Mouse (Mus musculus) limb, embryonic 11.5 days (tissue): ENCODE measurements around the gene Aatk. TPM values are rescaled to one million over a fixed set of nuclear protein-coding genes. Genes with fewer than 3 reads are reported as not detected.

Source experiments
- ATAC-seq: fragments of 200-750 bp; cut with Nextera tagmentation; 2 replicates; pipeline ENCODE4 v1.8.0; 2017; ENCODE audit warnings: low read depth; ENCODE audit not compliant: insufficient number of reproducible peaks, low FRiP score, low TSS enrichment
- DNase-seq: peaks from one replicate; pipeline ENCODE4 v3.0.0-alpha.2; 2015; ENCODE audit warnings: low spot score
- H3K27ac ChIP-seq: fragments of 300-500 bp; sonication (generic); replicated peaks from 2 replicates; pipeline ENCODE4 v1.5.1; 2014; ENCODE audit warnings: low read depth, mild to moderate bottlenecking, low read length
- H3K27me3 ChIP-seq: fragments of 300-500 bp; sonication (generic); 2 replicates; pipeline ENCODE4 v1.6.1; 2014; ENCODE audit warnings: mild to moderate bottlenecking, low read length, mixed read lengths; ENCODE audit not compliant: control insufficient read depth, insufficient read depth
- H3K36me3 ChIP-seq: fragments of 300-500 bp; sonication (generic); 2 replicates; pipeline ENCODE4 v1.6.1; 2014; ENCODE audit warnings: mild to moderate bottlenecking, low read length, moderate library complexity, mixed read lengths; ENCODE audit not compliant: control insufficient read depth, insufficient read depth
- H3K4me1 ChIP-seq: fragments of 300-500 bp; sonication (generic); 2 replicates; pipeline ENCODE4 v1.6.1; 2014; ENCODE audit warnings: low read length, mixed read lengths; ENCODE audit not compliant: control insufficient read depth, insufficient read depth
- H3K4me2 ChIP-seq: fragments of 300-500 bp; sonication (generic); 2 replicates; pipeline ENCODE4 v1.6.1; 2014; ENCODE audit warnings: low read depth, mild to moderate bottlenecking, moderate library complexity; ENCODE audit not compliant: severe bottlenecking
- H3K4me3 ChIP-seq: fragments of 300-500 bp; sonication (generic); 2 replicates; pipeline ENCODE4 v1.5.1; 2014; ENCODE audit warnings: low read depth, low read length
- H3K9ac ChIP-seq: fragments of 300-500 bp; sonication (generic); 2 replicates; pipeline ENCODE4 v1.6.1; 2014; ENCODE audit warnings: mild to moderate bottlenecking, low read length
- H3K9me3 ChIP-seq: fragments of 300-500 bp; sonication (generic); 2 replicates; pipeline ENCODE4 v1.6.1; 2016; ENCODE audit warnings: low read length; ENCODE audit not compliant: control insufficient read depth
- WGBS: fragments of 180-500 bp; shearing (Covaris S2); extraction: QIAGEN DNeasy Blood & Tissue Kit; methylation state at CpG from one replicate; pipeline ENCODE4 v1.1.7; 2014; 5-methylcytosine and 5-hydroxymethylcytosine counted together
- polyA plus RNA-seq: library from polyadenylated mRNA; unstranded; fragments of >200 nt; fragmentation: Nextera tagmentation; extraction: Ambion mirVana; gene quantifications from 2 replicates; pipeline ENCODE4 v1.2.1, GENCODE M21; 2014

The Aatk gene
- polyA plus RNA-seq, 1 experiment from 2014 or later: 1.8 TPM

GRCm38 (mm10) chr11:119987876-119988275 is 59.1 kb downstream of the Aatk start:
- no peak overlapping the region for H3K4me2 ChIP-seq
- no peaks in the 10 kb centered on the region for H3K9me3 ChIP-seq
- no peak overlapping the region for H3K27ac ChIP-seq
- 88% methylated on average over 7 of the region's 7 CpGs for WGBS
- peaks cover 17% of the 10 kb centered on the region for H3K4me1 ChIP-seq
- ATAC-seq: no peak
- no peaks in the 10 kb centered on the region for H3K36me3 ChIP-seq
- no peaks in the 10 kb centered on the region for H3K27me3 ChIP-seq
- no peak overlapping the region for H3K9ac ChIP-seq
- H3K4me3 ChIP-seq: no peak overlapping the region
- no peak for DNase-seq

GRCm38 (mm10) chr11:119986751-119987425 is 60.1 kb downstream of the Aatk start:
- no peak overlapping the region for H3K27ac ChIP-seq
- H3K4me1 ChIP-seq: peaks cover 17% of the 10 kb centered on the region
- H3K4me3 ChIP-seq: no peak overlapping the region
- no peaks in the 10 kb centered on the region for H3K9me3 ChIP-seq
- ATAC-seq (no peak), DNase-seq (no peak)
- H3K36me3 ChIP-seq: no peaks in the 10 kb centered on the region
- H3K4me2 ChIP-seq: no peak overlapping the region
- no peak overlapping the region for H3K9ac ChIP-seq
- no peaks in the 10 kb centered on the region for H3K27me3 ChIP-seq
- WGBS: 83% methylated on average over 9 of the region's 9 CpGs

GRCm38 (mm10) chr11:119983151-119983550 is 63.8 kb downstream of the Aatk start:
- no peak overlapping the region for H3K4me3 ChIP-seq
- 95% methylated on average over 2 of the region's 2 CpGs for WGBS
- no peak overlapping the region for H3K9ac ChIP-seq
- H3K4me1 ChIP-seq: no peaks in the 10 kb centered on the region
- no peaks in the 10 kb centered on the region for H3K9me3 ChIP-seq
- H3K4me2 ChIP-seq: no peak overlapping the region
- H3K27ac ChIP-seq: no peak overlapping the region
- no peaks in the 10 kb centered on the region for H3K27me3 ChIP-seq
- DNase-seq: no peak
- ATAC-seq: no peak
- no peaks in the 10 kb centered on the region for H3K36me3 ChIP-seq

GRCm38 (mm10) chr11:119982236-119982635 is 64.7 kb downstream of the Aatk start:
- Histone ChIP-seq H3K27ac (no peak overlapping the region), H3K4me1 (no peaks in the 10 kb centered on the region), H3K4me2 (no peak overlapping the region), H3K9me3 (no peaks in the 10 kb centered on the region), H3K36me3 (no peaks in the 10 kb centered on the region), H3K9ac (no peak overlapping the region; the same call in 1 of the 2 replicates), H3K27me3 (no peaks in the 10 kb centered on the region), H3K4me3 (no peak overlapping the region)
- no peak for ATAC-seq
- 91% methylated on average over 3 of the region's 3 CpGs for WGBS
- no peak for DNase-seq

GRCm38 (mm10) chr11:119981769-119982168 is 65.2 kb downstream of the Aatk start:
- no peak overlapping the region for H3K27ac ChIP-seq
- DNase-seq (no peak), ATAC-seq (no peak)
- no peak overlapping the region for H3K4me3 ChIP-seq
- 83% methylated on average over 3 of the region's 3 CpGs for WGBS
- no peaks in the 10 kb centered on the region for H3K4me1 ChIP-seq
- H3K27me3 ChIP-seq: no peaks in the 10 kb centered on the region
- no peak overlapping the region for H3K4me2 ChIP-seq
- no peaks in the 10 kb centered on the region for H3K9me3 ChIP-seq
- H3K36me3 ChIP-seq: no peaks in the 10 kb centered on the region
- no peak overlapping the region; the same call in 1 of the 2 replicates for H3K9ac ChIP-seq

GRCm38 (mm10) chr11:119979596-119980385 is 67.2 kb downstream of the Aatk start:
- Histone ChIP-seq H3K4me3 (no peak overlapping the region), H3K4me2 (no peak overlapping the region), H3K36me3 (no peaks in the 10 kb centered on the region), H3K27me3 (no peaks in the 10 kb centered on the region), H3K9me3 (no peaks in the 10 kb centered on the region), H3K27ac (no peak overlapping the region), H3K4me1 (no peaks in the 10 kb centered on the region), H3K9ac (no peak overlapping the region)
- DNase-seq (no peak), ATAC-seq (no peak)
- WGBS: 76% methylated on average over 10 of the region's 10 CpGs

- Histone ChIP-seq H3K4me3 (no peak overlapping the region), H3K27ac (no peak overlapping the region), H3K36me3 (no peaks in the 10 kb centered on the region), H3K4me2 (no peak overlapping the region), H3K9me3 (no peaks in the 10 kb centered on the region), H3K27me3 (no peaks in the 10 kb centered on the region), H3K9ac (no peak overlapping the region), H3K4me1 (no peaks in the 10 kb centered on the region)
- DNase-seq (no peak), ATAC-seq (no peak)
- 90% methylated on average over 4 of the region's 4 CpGs for WGBS
Observed at GRCm38 (mm10) chr11:119978701-119979100, 68.3 kb downstream of the Aatk start.

GRCm38 (mm10) chr11:119975739-119976501 is 71.0 kb downstream of the Aatk start:
- 76% methylated on average over 8 of the region's 8 CpGs for WGBS
- no peaks in the 10 kb centered on the region for H3K4me1 ChIP-seq
- H3K9ac ChIP-seq: no peak overlapping the region
- H3K27ac ChIP-seq: no peak overlapping the region
- no peak overlapping the region for H3K4me2 ChIP-seq
- no peaks in the 10 kb centered on the region for H3K27me3 ChIP-seq
- H3K4me3 ChIP-seq: no peak overlapping the region
- no peaks in the 10 kb centered on the region for H3K9me3 ChIP-seq
- H3K36me3 ChIP-seq: no peaks in the 10 kb centered on the region
- ATAC-seq: no peak
- DNase-seq: no peak
